Mouse (Mus musculus) ES-E14 (cell line): ENCODE measurements around the gene Rps18. TPM values are rescaled to one million over a fixed set of nuclear protein-coding genes. Genes with fewer than 3 reads are reported as not detected.
A peak's percentile ranks its signal among the peaks of the same experiment; 100 is the strongest.

Experiments used
- DNase-seq: peaks from one replicate; pipeline ENCODE4 v3.0.0-alpha.2; 2013; ENCODE audit warnings: low read depth, low spot score
- H3K27ac ChIP-seq: 2 replicates; pipeline ENCODE4 v1.5.1; 2012; ENCODE audit warnings: low read depth, mild to moderate bottlenecking, low read length, moderate library complexity, mixed read lengths; ENCODE audit not compliant: poor library complexity, insufficient read depth, severe bottlenecking
- H3K36me3 ChIP-seq: 2 replicates; pipeline ENCODE4 v1.6.1; 2012; ENCODE audit warnings: mild to moderate bottlenecking, low read length, moderate library complexity, mixed read lengths; ENCODE audit not compliant: control insufficient read depth, poor library complexity, insufficient read depth, severe bottlenecking
- H3K4me1 ChIP-seq, 2 experiments: fragments of 150-350 bp in 1 of 2; sonication (generic) in 1 of 2; 2 replicates each; pipeline ENCODE4 v1.6.1; 2012; ENCODE audit warnings: low read length in 2 of 2, mild to moderate bottlenecking in 1 of 2, mixed read lengths in 1 of 2; ENCODE audit not compliant: control insufficient read depth in 2 of 2, insufficient read depth in 2 of 2, poor library complexity in 1 of 2
- H3K4me3 ChIP-seq, 2 experiments: fragments of 150-350 bp in 1 of 2; sonication (generic) in 1 of 2; 2 replicates each; pipeline ENCODE4 v1.5.1; 2012; ENCODE audit warnings: low read length in 2 of 2, low read depth in 1 of 2, mild to moderate bottlenecking in 1 of 2, mixed read lengths in 1 of 2; ENCODE audit not compliant: insufficient read depth in 1 of 2, poor library complexity in 1 of 2, severe bottlenecking in 1 of 2
- H3K9ac ChIP-seq: 2 replicates; pipeline ENCODE4 v1.6.1; 2012; ENCODE audit warnings: low read depth, mild to moderate bottlenecking, low read length, mixed read lengths; ENCODE audit not compliant: poor library complexity, insufficient read depth, severe bottlenecking
- H3K9me3 ChIP-seq: fragments of 150-350 bp; sonication (generic); 2 replicates; pipeline ENCODE4 v1.6.1; 2012; ENCODE audit warnings: low read depth, mild to moderate bottlenecking, low read length; ENCODE audit not compliant: control insufficient read depth, insufficient read depth
- CHD2 ChIP-seq: IDR thresholded peaks from 2 replicates; pipeline ENCODE4 v1.6.1; 2014; ENCODE audit warnings: mild to moderate bottlenecking, low read depth, low read length, inconsistent platforms
- HCFC1 ChIP-seq: IDR thresholded peaks from 2 replicates; pipeline ENCODE4 v1.6.1; 2012; ENCODE audit warnings: low read length, inconsistent platforms, borderline replicate concordance; ENCODE audit not compliant: insufficient read depth
- MAFK ChIP-seq: IDR thresholded peaks from 2 replicates; pipeline ENCODE4 v1.6.1; 2014; ENCODE audit warnings: mild to moderate bottlenecking, low read depth, low read length, inconsistent platforms; ENCODE audit not compliant: insufficient read depth
- ZC3H11A ChIP-seq: IDR thresholded peaks from 2 replicates; pipeline ENCODE4 v1.6.1; 2012; ENCODE audit warnings: low read depth, mild to moderate bottlenecking, inconsistent platforms, low read length, borderline replicate concordance
- ZNF384 ChIP-seq: IDR thresholded peaks from 2 replicates; pipeline ENCODE4 v1.6.1; 2012; ENCODE audit warnings: low read depth, low read length, inconsistent platforms
- in situ Hi-C, 2 experiments: fragments of 600-800 bp; cut with MboI; formaldehyde crosslinking; loops; one replicate each; pipeline ENCODE4 v1.15.1; 2025; ENCODE audit warnings: low sequenced_read_pairs in 2 of 2, inconsistent platforms in 1 of 2; ENCODE audit not compliant: unreplicated experiment in 2 of 2
- total RNA-seq: library from RNA; depleted of rRNA; stranded (reverse); fragments of 300-350 nt; gene quantifications from 2 replicates; pipeline ENCODE4 v1.2.3, GENCODE M21; 2012

Gene Rps18
- total RNA-seq, 1 experiment = 4,706 TPM

DNA sequence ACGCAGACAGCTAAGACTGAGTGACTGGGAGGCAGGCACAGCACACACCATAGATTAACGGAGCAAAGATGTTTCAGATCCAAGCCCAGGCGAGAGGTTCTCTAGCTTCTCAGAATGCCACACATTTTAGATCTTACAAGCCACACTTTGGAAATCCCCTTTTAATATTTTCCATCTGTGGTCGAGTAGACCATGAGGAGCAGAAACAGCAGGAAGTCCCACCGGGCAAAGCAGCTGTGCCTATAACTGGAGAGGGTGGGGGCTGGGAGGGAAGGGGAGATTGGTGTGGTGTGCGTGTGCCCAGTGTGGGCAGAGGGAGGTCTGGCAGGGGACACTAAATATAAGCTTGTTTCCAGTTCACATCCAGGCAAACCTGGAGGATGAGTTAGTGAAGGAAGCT lies 1.7 kb upstream of the Rps18 start:
- in situ Hi-C loops = no loop called here
- TF ChIP-seq ZNF384 (no peak), ZC3H11A (no peak)
- no peak overlapping the region for H3K4me3 ChIP-seq
- DNase-seq = no peak
- H3K9me3 ChIP-seq = no peaks in the 10 kb centered on the region
- H3K36me3 ChIP-seq = peaks cover 49% of the 10 kb centered on the region
- H3K9ac ChIP-seq = no peak overlapping the region
- no peak overlapping the region for H3K27ac ChIP-seq
- peaks cover 0 to 1% of the 10 kb centered on the region in 2 experiments; a peak in 1 of 4 replicates for H3K4me1 ChIP-seq

DNA sequence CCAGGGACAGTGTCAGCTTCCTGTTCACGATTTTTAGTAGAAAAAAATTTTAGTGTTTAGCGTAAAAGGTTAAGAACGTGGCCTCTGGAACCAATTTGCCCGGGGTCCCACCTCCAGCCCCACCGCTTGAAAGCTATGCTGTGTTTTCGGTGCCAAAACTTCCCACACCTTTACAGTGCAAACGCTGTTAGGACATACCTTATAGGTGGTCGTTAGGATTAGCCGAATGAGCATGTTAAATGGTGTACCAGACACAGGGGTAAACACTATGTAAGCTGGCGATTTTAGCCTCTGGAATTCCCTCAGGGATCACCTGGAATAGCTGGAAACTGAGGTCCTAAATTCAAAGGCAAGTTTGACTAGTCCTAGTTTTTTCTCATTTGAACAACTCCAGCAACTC lies 535 bp upstream of the Rps18 start:
- in situ Hi-C loops = no loop called here
- no peaks in the 10 kb centered on the region for H3K9me3 ChIP-seq
- H3K4me1 ChIP-seq = peaks cover 0 to 1% of the 10 kb centered on the region in 2 experiments; a peak in 1 of 4 replicates
- H3K27ac ChIP-seq = no peak overlapping the region
- peak overlapping the region; percentile 90 to 91 for H3K4me3 ChIP-seq
- TF ChIP-seq HCFC1 (no peak), ZC3H11A (no peak), ZNF384 (no peak)
- H3K9ac ChIP-seq = peak overlapping the region; percentile 95
- DNase-seq = no peak
- peaks cover 47% of the 10 kb centered on the region for H3K36me3 ChIP-seq

DNA sequence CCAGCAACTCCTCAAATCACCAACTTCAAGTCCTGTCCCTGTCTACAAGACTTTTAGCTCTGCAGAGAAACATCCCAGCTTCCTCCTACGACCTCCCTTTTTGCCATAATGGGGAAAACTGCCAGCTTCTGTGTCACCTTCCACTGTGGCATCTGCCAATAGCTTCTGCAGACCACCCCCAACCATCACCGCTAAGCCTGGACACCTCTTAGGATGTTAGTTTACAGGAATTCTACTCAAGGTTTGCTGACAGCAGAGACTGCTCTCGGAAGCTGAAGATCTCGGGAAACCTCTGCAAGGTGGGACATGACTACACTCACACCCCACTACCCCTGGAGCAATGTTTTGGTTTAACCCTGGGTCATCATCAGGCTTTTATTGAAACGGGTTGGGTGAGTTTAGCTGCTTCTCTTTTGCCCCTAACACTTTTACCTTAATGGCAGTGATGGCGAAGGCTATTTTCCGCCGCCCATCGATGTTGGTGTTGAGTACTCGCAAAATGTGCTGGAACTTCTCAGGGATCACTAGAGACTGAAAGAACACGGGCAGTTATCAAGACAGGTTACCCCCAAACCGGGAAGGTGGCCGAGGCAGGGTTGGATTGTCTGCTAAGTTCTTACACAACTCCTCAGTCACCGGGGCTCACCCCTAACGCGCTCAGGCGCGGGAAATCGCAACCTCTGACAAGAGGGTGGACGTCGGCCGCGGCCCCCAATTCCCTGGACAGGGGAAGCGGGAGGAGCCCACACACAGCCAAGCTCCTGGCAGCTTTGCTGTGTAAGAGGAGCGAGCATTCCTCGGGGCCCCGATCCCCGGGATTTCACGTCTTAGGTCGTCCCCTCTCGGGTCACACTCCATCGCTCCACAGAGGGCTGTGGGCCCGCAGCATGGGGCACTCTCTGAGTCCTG lies 901 bp downstream of the Rps18 start:
- Histone ChIP-seq H3K4me3 (peak overlapping the region; percentile 90 to 96), H3K9me3 (no peaks in the 10 kb centered on the region), H3K9ac (peak overlapping the region; percentile 98), H3K36me3 (peaks cover 42% of the 10 kb centered on the region), H3K4me1 (peaks cover 0 to 4% of the 10 kb centered on the region in 2 experiments; a peak in 1 of 4 replicates), H3K27ac (peak overlapping the region; percentile 91)
- no peak for DNase-seq
- in situ Hi-C loops = no loop called here
- TF ChIP-seq ZC3H11A (no peak), HCFC1 (no peak), ZNF384 (no peak), MAFK (no peak), CHD2 (no peak)

DNA sequence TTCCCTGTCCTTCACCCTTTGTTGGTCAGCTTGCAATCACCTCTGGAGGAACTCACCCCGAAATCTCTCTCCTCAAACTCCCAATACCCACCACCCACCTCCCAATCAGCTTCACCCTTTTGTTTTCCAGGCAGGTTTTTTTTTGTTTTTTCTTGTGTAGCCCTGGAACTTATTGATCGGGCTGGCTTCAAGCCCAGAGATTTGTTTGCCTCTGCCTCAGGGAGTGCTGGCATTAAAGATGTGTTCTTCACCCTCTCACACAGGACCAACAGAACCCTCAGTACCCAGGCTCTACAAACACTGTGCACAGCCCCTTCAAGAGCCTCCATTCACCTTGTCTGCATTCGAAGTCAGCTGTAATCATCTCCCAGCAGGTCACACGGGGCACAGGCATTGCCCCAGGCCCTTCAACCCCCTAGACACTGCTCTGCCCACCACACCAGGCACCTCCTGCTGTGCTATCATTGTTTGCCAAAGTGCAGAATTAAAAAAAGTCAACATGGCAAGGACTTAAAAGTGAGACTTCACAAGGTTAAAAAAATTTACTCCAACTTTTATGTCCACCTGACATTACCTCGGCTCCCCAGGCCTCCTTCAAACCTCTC lies 1.7 kb downstream of the Rps18 start:
- peaks cover 44% of the 10 kb centered on the region for H3K36me3 ChIP-seq
- H3K9me3 ChIP-seq = no peaks in the 10 kb centered on the region
- peak overlapping the region; percentile 90 to 96 for H3K4me3 ChIP-seq
- no peak for DNase-seq
- in situ Hi-C loops = no loop called here
- peak overlapping the region; percentile 91 for H3K27ac ChIP-seq
- peaks cover 0 to 4% of the 10 kb centered on the region in 2 experiments; a peak in 1 of 4 replicates for H3K4me1 ChIP-seq
- peak overlapping the region; percentile 98 for H3K9ac ChIP-seq
- TF ChIP-seq ZNF384 (no peak), MAFK (no peak), ZC3H11A (no peak), HCFC1 (no peak), CHD2 (no peak)
